Mouse (Mus musculus): ENCODE results near the gene Iqch.

DNA sequence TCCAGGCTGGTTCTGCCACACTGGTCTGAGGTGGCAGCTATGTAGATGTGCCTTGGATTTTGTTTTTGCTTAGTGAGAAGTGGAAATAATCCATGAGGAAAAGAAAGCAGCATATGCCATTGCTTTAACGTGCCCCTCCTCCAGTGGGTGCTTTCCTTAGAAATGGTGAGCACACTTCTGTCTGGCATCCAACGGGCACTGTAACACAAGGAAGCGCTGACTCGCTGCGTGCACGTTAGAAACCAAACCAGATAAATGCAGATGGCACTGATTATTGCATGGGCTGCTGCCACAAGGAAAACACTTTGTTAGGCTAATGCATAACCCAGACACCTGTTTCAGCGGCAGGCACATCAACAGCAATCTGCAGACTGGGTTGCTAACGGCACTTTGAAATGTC lies 6.6 kb downstream of the Iqch start:
- TF ChIP-seq POLR2A (IDR thresholded peaks at IDR 0.05; ENCODE audit: borderline replicate concordance, insufficient read depth, low read length) (no peak), CTCF (IDR thresholded peaks at IDR 0.05; ENCODE audit: borderline replicate concordance, insufficient read depth, low read depth, low read length) (no peak)
